Mouse (Mus musculus): ENCODE measurements around the gene Fbxl16.
A peak's percentile ranks its signal among the peaks of the same experiment; 100 is the strongest.
"Not testable (repeated sequence)": the region's sequence is repeated elsewhere in the genome, so short reads cannot be mapped to it uniquely, and the experiment has no call there.

Fbxl16 gene

DNA sequence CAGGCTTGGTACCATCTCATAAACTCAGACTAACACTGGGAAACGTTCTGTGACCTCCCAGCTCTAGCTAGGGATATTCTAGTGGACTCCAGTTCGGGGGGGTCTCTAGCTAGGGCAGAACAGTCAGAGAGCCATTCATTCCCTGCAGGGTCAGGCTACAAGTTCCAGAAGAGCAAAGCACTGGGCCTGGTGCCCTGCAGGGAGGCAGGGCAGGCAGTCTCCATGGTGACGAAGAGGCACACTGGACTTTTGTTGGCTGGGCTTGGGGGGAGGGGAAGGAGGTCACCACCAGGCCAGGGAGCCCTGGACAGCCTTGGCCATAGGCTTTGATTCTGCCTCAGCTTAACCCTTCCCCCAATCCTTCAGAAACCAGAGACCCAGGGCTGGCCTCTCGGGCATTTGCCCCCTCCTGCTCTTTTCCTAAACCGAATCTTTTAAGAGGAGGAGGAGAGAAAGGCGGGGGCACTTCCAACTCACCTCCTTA is 13.2 kb upstream of the Fbxl16 start, which contains the start of gene AC134908.4:
TSS of gene AC134908.4 (minus strand) at position 51 of the 484 bp plus-strand sequence.
- DNase-seq (ENCODE audit: low spot score): no peak

DNA sequence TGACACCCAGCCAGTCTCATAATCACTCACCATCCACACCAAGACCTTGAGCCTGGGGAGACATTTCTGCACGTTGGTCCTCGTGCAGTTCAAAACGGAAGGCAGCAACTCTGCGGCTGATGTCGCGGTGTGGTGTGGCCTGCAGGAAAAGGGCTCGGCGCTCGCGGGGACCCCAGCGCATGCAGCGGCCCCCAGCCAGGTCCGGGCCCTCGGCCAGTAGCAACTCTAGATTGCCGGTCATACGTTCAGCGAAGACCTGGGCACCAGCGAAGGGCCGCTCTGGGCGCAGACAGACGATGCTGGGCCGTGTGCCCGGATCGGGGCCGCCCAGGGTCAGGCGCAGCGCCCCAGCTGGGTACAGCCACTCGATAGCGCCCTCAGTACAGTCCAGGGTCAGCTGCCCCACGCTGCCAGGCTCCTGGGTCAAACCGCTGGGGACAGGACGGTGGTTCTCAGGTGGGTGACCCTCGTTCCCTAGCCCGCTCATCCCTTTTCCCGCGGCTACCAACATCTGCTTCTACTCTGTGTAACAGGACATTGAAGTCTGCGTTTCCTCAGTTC is 12.6 kb upstream of the Fbxl16 start:
- no peak for DNase-seq (ENCODE audit: low spot score)

DNA sequence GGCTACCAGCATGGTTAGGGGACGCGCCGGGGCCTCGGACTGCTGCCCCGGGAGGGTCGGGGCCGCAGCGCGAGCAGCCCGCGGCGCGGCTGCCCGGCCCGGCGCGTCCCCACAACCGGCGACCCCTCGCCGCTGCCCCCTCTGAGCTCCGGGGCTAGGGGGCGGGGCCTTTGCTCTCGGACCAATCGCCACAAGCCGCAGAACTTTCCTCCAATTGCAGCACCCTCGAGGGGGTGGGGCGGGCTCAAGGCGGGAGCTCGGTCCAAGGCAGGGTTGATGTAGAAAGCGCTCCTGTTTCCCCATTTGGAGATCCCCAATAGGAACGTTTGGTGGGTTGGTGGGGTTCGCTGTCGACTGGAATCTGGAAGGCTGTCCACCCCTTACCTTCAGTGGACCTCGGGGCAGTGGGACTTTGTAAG is 11.9 kb upstream of the Fbxl16 start, which contains the start of gene Metrn:
TSS of gene Metrn (minus strand) at position 186 of the 419 bp plus-strand sequence.
- DNase-seq (ENCODE audit: low spot score): peak; percentile 75

DNA sequence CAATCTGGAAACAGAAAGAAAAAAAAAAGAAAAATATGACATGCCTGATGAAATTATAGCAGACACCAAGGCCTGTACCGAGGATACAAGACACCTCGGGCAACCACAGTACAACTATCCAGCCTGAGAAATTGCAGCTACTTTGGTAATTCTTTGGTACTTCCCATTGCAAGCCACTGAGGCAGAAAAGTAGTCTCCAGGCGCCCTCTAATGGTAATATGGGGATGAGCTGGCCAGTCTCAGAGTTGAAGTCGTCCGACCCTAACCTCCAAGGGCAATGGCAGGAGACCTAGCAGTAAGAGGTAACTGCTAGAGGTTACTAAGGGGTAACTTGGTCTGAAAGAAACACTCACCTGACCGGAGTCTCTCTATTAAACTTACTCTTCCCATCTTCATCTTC is 7.9 kb upstream of the Fbxl16 start:
- peak; percentile 50 for DNase-seq (ENCODE audit: low spot score)

DNA sequence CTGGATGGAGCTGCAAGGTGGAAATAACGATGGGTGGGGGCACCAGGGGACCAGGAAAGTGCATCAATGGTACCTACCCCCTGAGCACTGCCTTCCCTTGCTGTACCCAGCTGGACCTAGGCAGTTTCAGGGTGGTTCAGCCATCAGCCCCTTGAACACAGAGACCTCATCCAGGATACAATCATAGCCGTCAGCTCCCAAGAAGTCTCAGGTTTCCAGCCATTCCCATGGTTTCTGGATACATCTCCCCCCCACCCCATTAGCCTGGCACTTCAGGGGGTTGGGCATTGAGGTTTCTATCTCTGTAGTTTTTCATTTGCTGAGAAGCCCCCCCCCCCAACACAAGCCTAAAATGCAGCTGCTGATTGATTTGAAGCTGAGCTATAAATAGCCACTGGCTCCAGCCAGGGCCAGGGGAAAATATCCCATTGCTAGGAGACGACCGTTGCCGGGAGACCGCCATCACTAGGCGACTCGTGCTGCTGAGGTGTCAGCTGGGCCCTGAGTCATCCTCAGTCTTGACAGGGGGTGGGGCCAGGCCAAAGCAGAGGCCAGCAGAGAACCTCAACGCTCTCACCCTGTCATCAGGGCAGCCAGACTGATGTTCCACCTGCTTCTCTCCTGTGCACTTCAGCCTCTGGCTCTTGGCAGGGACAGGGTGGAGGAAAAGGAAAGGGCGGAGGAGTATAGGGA is 5.9 kb upstream of the Fbxl16 start:
- DNase-seq (ENCODE audit: low spot score): no peak

DNA sequence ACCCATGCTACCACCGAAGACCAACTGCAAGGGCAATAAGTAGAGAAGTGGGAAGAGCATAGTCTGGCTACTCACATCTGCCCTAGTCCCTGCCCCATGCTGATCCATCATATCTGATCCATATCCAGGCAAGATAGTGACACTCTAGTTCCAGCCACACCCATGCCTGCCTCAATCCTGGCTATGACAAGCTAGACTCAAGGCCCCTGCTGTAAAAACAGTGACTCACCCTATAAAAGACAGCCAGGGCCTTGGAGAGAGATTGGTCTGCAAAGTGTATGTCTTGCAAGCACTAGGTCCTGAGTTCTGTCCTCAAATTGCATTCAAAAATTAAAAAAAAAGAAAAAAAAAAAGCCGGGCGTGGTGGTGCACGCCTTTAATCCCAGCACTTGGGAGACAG is 2.4 kb upstream of the Fbxl16 start:
- no peak for DNase-seq (ENCODE audit: low spot score)

DNA sequence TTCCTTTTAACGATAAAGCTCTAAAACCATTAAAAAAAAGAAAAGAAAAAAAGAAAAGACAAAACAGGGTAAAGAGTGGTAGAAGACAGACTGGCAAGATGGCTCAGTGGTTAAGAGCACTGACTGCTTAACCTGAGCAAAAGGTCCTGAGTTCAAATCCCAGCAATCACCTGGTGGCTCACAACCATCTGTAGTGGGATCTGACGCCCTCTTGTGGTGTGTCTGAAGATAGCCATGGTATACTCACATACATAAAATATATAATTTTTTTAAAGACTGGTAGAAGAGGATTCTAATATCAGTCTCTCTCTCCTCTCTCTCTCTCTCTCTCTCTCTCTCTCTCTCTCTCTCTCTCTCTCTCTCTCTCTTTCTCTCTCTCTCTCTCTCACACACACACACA is 1.4 kb upstream of the Fbxl16 start:
- DNase-seq (ENCODE audit: low spot score): not testable (repeated sequence)

DNA sequence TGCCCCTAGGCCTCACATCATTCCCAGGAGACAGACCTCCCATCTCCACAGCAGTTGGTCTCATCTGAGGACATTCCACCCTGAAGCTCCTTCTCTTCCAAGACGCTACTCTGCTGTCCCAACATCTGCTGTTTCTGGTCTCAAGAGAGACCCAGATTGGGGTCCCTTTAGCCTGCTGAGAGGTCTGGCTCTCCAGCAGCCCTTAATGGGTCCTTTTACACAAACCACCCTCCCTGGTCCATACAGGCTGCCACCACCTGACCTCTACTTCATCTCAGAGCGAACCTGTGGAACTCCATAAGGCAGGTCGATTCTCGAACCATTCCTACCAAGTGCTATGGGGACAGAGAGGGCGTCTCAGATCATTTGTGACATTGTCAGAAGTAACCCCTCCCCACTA is 857 bp upstream of the Fbxl16 start:
- DNase-seq (ENCODE audit: low spot score): no peak

DNA sequence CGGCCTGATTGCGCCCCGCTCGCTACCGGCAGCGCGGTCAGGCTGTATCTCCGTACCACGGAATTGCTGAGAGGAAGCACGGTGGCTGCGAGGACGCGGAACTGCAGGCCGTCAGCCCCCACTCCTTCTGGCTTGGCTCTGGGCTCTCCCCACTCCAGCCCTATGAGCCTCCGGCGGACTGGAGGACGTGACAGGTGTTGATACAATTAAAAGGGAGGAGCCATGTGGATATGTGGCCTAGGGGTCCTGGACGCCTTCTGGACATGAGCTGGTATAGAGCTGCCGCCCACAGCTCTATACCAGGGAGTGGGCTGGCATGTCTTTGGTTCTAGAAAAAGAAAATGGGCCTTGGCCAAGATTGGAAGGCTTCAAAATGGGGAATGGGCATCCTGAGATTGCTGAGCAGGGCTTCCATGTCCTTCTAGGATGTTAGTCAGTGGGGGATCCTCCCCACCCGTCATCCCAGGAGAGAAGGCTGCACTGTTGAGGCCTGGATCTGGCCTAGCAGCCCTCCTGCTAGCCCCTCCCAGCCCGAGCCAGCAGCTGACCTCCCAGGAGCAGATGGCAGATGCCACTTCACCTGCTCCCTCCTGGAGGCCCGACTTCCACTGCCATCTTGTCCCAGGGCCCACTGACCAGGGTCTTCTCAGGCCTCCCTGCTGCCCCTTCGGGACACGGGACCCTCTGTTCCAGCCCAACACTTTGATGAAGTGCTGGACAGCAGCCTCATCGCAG is 888 bp downstream of the Fbxl16 start:
- DNase-seq (ENCODE audit: low spot score): no peak

DNA sequence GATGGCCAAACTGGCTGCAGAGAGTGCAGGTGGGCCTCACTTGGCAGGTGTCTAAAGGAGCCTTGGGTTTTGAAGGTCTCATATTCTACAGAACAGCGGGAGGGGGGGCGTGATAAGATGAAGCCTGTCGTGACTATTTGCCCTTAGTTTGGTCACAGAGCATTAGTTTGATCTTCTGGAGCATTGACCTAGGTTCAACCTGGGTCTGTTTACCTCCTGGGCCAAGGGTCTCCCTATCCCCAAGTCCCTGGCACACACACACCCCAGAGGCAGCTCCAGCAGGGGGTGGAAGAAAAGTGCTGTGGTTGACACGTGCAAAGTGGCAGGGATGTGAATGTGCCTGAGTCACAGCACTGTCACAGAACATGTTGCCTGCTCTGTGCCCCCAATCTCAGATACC is 2.0 kb downstream of the Fbxl16 start:
- DNase-seq (ENCODE audit: low spot score): no peak

DNA sequence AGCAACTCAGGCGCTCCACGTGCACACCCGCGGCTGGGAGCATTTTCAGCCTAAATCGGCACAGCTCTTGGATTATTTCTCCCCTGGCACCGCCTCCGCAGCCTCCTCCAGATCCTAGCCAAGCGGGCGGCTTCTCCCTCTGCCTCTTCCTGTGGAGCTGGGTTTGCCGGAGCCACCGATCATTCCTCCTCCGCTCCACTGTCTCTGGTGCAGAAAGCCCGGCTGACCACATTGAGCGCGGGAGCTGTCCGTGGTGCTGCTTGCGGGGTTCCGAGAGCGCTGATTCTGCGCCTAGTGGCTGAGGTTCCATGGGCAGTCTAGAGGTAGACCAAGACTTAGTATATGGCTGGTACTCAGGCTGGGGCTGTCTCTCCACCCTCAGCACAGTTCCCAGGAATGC is 4.6 kb downstream of the Fbxl16 start:
- DNase-seq (ENCODE audit: low spot score): no peak

DNA sequence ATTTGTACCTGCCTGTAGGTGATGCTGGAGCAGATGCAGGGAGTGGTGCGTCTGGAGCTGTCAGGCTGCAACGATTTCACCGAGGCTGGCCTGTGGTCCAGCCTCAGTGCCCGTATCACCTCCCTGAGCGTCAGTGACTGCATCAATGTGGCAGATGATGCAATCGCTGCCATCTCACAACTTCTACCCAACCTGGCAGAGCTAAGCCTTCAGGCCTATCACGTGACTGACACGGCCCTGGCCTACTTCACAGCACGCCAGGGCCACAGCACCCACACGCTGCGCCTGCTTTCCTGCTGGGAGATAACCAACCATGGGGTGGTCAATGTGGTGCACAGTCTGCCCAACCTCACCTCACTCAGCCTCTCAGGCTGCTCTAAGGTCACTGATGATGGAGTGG is 8.8 kb downstream of the Fbxl16 start:
- no peak for DNase-seq (ENCODE audit: low spot score)

DNA sequence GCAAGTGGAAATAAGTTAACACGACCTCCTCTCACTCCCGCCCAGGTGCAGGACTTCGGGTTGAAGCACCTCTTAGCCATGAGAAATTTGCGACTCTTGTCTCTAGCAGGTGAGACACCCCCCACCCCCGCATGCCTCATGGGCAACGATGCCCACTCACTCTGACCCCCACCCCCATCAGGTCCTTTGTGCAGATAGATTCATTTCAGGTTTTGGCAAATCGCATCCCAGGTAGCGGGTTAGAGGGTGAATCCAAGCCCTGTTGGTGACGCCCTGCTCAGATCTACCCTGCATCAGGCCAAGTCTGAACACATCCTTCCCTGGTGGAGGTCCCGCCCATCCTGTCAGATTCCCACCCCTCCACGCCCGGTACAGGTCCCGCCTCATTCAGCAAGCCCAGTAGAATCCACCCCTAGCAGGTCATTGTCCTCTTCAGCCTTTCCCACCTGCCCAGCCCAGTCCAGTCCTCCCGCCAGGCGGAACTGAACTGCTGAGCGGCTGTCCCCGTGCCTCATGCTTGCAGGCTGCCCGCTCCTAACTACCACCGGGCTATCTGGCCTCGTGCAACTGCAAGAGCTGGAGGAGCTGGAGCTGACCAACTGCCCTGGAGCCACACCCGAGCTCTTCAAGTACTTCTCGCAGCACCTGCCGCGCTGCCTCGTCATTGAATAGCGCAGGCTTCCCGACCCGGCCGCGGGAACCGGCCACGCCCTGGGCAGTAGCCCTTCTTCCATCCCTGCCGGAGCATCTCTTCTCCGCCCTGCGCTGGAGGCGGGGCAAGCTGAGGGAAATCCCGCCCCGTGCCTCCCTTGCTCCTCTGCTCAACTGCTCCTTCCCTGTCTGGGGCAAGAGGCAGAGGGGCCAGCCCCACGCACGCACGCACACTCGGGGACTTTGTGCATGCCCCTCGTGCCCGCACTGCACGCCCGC is 10.2 kb downstream of the Fbxl16 start:
- DNase-seq (ENCODE audit: low spot score): no peak

DNA sequence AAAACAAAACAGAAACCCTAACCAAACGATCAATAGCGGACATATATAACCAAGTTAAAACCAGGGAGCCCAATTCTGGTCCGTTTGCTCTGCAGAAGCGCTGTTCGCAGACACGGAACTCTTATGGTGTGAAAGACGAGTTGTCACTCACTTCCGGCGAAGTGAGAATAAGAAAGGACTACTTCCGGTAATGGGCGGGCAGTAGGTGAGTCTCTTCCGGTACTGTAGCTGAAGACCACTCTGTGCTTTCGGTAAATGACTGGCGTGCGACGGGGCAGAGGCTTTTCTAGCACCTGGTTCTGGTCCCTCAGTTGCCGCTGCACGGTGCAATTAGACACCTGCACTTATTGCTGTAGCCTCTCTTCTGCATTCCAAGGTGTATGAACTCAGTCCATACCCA is 14.6 kb downstream of the Fbxl16 start, which contains the start of gene Wdr24:
TSS of gene Wdr24 (plus strand) at position 176 of the 400 bp plus-strand sequence.
- DNase-seq (ENCODE audit: low spot score): peak; percentile 65

DNA sequence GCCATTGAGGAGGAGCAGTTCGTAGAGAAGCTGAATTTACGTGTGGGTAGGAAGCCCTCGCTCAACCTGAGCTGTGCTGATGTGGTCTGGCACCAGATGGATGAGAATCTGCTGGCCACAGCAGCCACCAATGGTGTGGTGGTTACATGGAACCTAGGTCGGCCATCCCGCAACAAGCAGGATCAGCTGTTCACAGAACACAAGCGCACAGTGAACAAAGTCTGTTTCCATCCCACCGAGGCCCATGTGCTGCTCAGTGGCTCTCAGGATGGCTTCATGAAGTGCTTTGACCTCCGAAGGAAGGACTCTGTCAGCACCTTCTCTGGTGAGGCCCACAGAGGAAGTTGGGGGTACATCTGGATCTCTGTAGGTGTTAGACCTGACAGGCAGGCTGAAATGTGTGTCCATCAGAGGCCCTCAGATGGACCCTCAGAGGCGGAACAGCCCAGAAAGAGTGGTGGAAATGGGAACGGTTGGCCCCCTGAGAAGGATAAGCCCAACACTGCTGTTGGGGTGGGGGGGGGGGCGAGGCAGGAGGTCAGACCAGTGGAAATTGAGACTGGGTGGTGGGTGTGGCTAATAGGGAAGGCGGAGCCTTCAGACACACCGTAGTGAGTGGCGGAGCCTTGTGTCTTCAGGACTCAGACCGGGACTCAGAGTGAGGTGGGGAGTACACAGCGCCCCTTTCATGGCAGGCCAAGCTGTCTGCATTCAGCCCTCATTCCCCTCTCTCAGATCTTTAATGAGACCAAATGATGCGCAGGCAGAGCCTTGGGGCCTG is 15.7 kb downstream of the Fbxl16 start:
- DNase-seq (ENCODE audit: low spot score): no peak

DNA sequence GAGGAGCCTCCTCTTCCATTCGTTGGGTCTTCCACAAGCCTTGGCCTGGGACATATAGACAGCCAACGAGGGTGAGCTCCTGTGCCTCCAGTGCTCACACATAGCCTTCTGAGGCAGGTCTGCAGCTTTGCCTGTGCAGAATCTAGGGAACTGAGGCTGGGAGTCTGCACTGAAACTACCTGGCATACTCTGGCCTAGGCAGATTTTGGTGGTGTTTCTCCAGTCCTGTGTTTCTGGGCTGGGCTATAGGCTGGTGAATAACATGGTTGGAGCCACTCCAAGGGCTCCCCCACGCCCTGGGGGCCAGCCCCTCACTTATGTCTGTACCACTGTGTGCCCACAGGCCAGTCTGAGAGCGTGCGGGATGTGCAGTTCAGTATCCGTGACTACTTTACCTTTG is 16.4 kb downstream of the Fbxl16 start:
- DNase-seq (ENCODE audit: low spot score): no peak

DNA sequence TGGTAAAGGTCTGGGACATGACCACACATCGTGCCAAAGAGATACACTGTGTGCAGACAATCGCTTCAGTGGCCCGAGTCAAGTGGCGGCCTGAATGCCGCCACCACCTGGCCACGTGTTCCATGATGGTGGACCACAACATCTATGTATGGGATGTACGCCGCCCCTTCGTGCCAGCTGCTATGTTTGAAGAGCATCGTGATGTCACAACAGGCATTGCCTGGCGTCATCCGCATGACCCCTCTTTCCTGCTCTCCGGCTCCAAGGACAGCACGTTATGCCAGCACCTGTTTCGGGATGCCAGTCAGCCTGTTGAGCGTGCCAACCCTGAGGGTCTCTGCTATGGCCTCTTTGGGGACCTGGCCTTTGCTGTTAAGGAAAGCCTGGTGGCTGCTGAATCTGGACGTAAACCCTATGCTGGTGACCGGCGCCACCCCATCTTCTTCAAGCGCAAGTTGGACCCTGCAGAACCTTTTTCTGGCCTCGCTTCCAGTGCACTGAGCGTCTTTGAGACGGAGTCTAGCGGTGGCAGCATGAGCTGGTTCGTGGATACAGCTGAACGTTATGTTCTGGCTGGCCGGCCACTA is 17.2 kb downstream of the Fbxl16 start:
- no peak for DNase-seq (ENCODE audit: low spot score)

DNA sequence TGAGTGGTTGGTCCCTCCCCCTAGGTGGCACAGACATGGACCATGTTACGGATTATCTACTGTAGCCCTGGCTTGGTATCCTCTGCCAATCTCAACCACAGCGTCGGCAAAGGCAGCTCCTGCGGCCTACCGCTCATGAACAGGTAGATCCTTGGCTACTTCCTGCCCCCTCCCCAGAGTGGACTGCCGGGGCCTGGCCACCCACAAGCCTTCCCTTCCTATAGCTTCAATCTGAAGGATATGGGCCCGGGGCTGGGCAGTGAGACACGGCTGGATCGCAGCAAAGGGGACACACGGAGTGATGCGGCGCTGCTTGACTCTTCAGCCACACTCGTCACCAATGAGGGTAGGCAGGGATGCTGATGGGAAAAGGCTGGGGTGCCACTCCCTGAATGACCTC is 18.1 kb downstream of the Fbxl16 start:
- DNase-seq (ENCODE audit: low spot score): no peak

DNA sequence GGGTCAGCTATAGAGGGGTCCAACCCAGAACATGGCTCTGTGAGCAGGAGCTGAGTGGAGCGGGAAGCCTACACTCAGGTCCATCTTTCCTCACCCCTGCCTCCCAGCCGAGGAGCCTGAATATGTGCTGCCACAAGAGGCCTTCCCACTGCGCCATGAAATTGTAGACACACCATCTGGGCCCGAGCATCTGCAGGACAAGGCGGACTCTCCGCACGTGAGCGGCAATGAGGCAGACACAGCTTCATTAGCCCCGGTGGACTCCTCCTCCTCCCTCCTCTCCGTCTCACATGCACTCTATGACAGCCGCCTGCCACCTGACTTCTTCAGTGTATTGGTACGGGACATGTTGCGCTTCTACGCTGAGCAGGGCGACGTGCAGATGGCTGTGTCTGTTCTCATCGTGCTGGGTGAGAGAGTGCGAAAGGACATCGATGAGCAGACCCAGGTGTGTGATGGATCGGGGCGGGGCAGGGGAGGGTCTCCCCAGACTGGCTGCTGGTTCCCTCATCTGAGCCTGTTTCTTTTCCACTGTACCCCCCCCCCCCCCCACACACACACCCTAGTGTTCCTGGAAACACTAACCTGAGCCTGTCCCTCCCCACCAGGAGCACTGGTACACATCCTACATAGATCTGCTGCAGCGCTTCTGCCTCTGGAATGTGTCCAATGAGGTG is 18.8 kb downstream of the Fbxl16 start:
- no peak for DNase-seq (ENCODE audit: low spot score)

DNA sequence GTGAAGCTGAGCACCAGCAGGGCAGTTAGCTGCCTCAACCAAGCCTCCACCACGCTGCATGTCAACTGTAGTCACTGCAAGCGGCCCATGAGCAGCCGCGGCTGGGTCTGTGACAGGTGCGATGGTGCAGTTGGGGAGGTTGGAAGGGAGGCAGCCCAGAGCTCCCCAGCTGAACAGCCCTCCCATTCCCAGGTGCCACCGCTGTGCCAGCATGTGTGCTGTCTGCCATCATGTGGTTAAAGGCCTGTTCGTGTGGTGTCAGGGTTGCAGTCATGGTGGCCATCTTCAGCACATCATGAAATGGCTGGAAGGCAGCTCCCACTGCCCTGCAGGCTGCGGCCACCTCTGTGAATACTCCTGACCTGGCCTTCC is 19.3 kb downstream of the Fbxl16 start:
- DNase-seq (ENCODE audit: low spot score): no peak
